Mouse (Mus musculus) limb, embryonic 11.5 days (tissue): ENCODE results near the gene Fgd3. TPM values are rescaled to one million over a fixed set of nuclear protein-coding genes. Genes with fewer than 3 reads are reported as not detected.

Source experiments
- ATAC-seq: fragments of 200-750 bp; cut with Nextera tagmentation; 2 replicates; pipeline ENCODE4 v1.8.0; 2017; ENCODE audit warnings: low read depth; ENCODE audit not compliant: insufficient number of reproducible peaks, low FRiP score, low TSS enrichment
- DNase-seq: peaks from one replicate; pipeline ENCODE4 v3.0.0-alpha.2; 2015; ENCODE audit warnings: low spot score
- H3K27ac ChIP-seq: fragments of 300-500 bp; sonication (generic); replicated peaks from 2 replicates; pipeline ENCODE4 v1.5.1; 2014; ENCODE audit warnings: low read depth, mild to moderate bottlenecking, low read length
- H3K27me3 ChIP-seq: fragments of 300-500 bp; sonication (generic); 2 replicates; pipeline ENCODE4 v1.6.1; 2014; ENCODE audit warnings: mild to moderate bottlenecking, low read length, mixed read lengths; ENCODE audit not compliant: control insufficient read depth, insufficient read depth
- H3K36me3 ChIP-seq: fragments of 300-500 bp; sonication (generic); 2 replicates; pipeline ENCODE4 v1.6.1; 2014; ENCODE audit warnings: mild to moderate bottlenecking, low read length, moderate library complexity, mixed read lengths; ENCODE audit not compliant: control insufficient read depth, insufficient read depth
- H3K4me1 ChIP-seq: fragments of 300-500 bp; sonication (generic); 2 replicates; pipeline ENCODE4 v1.6.1; 2014; ENCODE audit warnings: low read length, mixed read lengths; ENCODE audit not compliant: control insufficient read depth, insufficient read depth
- H3K4me2 ChIP-seq: fragments of 300-500 bp; sonication (generic); 2 replicates; pipeline ENCODE4 v1.6.1; 2014; ENCODE audit warnings: low read depth, mild to moderate bottlenecking, moderate library complexity; ENCODE audit not compliant: severe bottlenecking
- H3K4me3 ChIP-seq: fragments of 300-500 bp; sonication (generic); 2 replicates; pipeline ENCODE4 v1.5.1; 2014; ENCODE audit warnings: low read depth, low read length
- H3K9ac ChIP-seq: fragments of 300-500 bp; sonication (generic); 2 replicates; pipeline ENCODE4 v1.6.1; 2014; ENCODE audit warnings: mild to moderate bottlenecking, low read length
- H3K9me3 ChIP-seq: fragments of 300-500 bp; sonication (generic); 2 replicates; pipeline ENCODE4 v1.6.1; 2016; ENCODE audit warnings: low read length; ENCODE audit not compliant: control insufficient read depth
- WGBS: fragments of 180-500 bp; shearing (Covaris S2); extraction: QIAGEN DNeasy Blood & Tissue Kit; methylation state at CpG from one replicate; pipeline ENCODE4 v1.1.7; 2014; 5-methylcytosine and 5-hydroxymethylcytosine counted together
- polyA plus RNA-seq: library from polyadenylated mRNA; unstranded; fragments of >200 nt; fragmentation: Nextera tagmentation; extraction: Ambion mirVana; gene quantifications from 2 replicates; pipeline ENCODE4 v1.2.1, GENCODE M21; 2014

Fgd3 gene
- polyA plus RNA-seq, 1 experiment from 2014 or later, result 0.37 TPM

DNA sequence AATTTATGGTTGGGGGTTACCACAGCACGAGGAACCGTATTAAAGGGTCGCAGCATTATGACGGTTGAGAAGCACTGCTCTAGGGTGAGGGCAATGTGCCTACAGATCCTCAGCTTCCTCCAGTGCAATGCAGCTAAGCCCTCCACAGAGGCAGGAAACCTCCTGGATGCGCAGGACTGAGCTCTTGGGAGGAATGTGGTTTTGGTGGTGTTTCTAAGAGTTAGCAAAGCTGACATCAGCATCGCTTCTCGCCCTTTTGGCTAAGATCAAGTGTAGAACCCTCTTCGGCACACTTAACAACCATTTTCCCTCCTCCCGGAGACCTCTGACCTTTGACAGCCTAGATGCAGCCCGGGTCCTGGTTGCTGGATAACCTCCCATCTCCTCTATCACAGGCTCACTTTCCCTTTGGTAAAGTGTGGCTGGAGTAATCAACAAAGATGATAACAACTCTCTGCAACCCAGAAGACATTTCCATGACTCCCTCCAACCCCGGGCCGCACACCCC lies 72.8 kb downstream of the Fgd3 start:
- WGBS, result 32% methylated on average over 12 of the region's 12 CpGs
- Histone ChIP-seq H3K27ac (no peak overlapping the region), H3K27me3 (peaks cover 25% of the 10 kb centered on the region), H3K9me3 (no peaks in the 10 kb centered on the region), H3K36me3 (no peaks in the 10 kb centered on the region), H3K9ac (no peak overlapping the region), H3K4me3 (peak overlapping the region; percentile 36), H3K4me1 (0 out of 2 replicates have a peak, but pooled peaks cover 2% of the 10 kb centered on the region), H3K4me2 (peak overlapping the region; percentile 68)
- ATAC-seq (no peak), DNase-seq (no peak)

DNA sequence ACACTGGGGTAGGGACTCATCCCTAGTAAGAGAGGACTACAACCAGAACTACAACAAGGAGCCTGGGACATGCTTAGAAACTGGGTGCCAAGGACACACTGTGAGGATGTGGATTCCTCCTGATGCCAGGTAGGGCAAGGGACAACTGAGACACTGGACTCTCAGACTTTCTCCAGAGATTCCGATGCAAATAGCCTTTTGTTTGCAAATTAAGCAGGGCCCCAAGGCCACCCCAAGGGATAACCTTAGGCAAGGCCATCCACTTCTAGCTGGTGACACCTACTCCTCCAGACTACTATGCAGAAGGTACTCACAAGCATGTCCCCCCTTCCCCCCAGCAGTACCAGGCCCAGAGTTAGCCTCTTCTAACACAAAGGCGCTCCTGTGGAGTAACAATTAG lies 73.5 kb downstream of the Fgd3 start:
- H3K36me3 ChIP-seq, result no peaks in the 10 kb centered on the region
- H3K4me3 ChIP-seq, result no peak overlapping the region
- no peaks in the 10 kb centered on the region for H3K9me3 ChIP-seq
- 72% methylated on average over 2 of the region's 2 CpGs for WGBS
- no peak overlapping the region for H3K4me2 ChIP-seq
- H3K27ac ChIP-seq, result no peak overlapping the region
- H3K9ac ChIP-seq, result no peak overlapping the region
- H3K27me3 ChIP-seq, result peaks cover 25% of the 10 kb centered on the region
- DNase-seq, result no peak
- ATAC-seq, result no peak
- 0 out of 2 replicates have a peak, but pooled peaks cover 2% of the 10 kb centered on the region for H3K4me1 ChIP-seq

DNA sequence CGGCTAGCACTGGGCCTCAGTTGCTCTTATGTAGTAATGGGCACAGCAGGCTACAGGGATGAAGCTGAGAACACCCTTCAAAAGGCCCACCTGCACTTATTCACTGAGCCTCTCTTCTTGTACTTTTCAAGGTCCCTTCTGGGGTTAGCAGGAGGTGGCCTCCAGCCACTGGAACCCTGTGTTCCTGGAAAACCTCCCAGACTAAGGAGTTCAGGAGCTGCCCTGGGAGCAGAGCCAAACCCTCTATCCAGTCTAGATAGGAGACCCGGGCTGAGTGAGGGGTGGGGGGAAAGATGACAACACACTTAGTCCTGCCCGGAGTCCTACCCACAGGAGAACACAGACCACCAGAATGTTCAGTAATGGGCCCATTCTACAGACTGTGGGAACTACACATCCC lies 74.1 kb downstream of the Fgd3 start:
- DNase-seq, result no peak

DNA sequence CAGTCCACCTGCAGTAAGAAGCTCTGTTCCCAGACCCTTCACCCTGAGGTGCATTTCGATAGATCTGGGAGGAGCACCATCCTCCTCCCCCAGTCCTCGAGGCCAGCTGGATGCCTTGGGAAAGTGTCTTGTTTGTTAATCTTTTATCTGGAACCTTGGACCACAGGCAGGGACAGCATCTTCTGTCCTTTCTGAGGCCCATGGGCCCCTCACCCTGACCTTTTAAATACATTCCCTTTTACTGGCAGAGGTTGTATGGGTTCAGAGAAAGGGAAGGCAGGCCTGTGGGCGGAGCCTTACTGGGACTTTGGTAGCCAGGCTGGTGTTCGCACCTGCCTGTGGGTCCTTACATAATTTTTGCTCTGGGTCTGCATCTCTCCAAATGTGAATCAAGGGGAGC lies 74.9 kb downstream of the Fgd3 start:
- no peaks in the 10 kb centered on the region for H3K36me3 ChIP-seq
- no peak overlapping the region for H3K4me3 ChIP-seq
- no peaks in the 10 kb centered on the region for H3K9me3 ChIP-seq
- no peak overlapping the region for H3K9ac ChIP-seq
- 0 out of 2 replicates have a peak, but pooled peaks cover 2% of the 10 kb centered on the region for H3K4me1 ChIP-seq
- 55% methylated on average over 4 of the region's 4 CpGs for WGBS
- no peak overlapping the region for H3K4me2 ChIP-seq
- H3K27ac ChIP-seq, result no peak overlapping the region
- peaks cover 25% of the 10 kb centered on the region for H3K27me3 ChIP-seq
- no peak for DNase-seq
- ATAC-seq, result no peak

More for the DNA sequence above, 74.1 kb downstream of the Fgd3 start:
- no peak overlapping the region for H3K4me3 ChIP-seq
- H3K27me3 ChIP-seq, result peaks cover 25% of the 10 kb centered on the region
- H3K27ac ChIP-seq, result no peak overlapping the region
- 0 out of 2 replicates have a peak, but pooled peaks cover 2% of the 10 kb centered on the region for H3K4me1 ChIP-seq
- H3K4me2 ChIP-seq, result no peak overlapping the region
- no peak overlapping the region for H3K9ac ChIP-seq
- H3K36me3 ChIP-seq, result no peaks in the 10 kb centered on the region
- H3K9me3 ChIP-seq, result no peaks in the 10 kb centered on the region
- ATAC-seq, result no peak
- 91% methylated on average over 3 of the region's 3 CpGs for WGBS

DNA sequence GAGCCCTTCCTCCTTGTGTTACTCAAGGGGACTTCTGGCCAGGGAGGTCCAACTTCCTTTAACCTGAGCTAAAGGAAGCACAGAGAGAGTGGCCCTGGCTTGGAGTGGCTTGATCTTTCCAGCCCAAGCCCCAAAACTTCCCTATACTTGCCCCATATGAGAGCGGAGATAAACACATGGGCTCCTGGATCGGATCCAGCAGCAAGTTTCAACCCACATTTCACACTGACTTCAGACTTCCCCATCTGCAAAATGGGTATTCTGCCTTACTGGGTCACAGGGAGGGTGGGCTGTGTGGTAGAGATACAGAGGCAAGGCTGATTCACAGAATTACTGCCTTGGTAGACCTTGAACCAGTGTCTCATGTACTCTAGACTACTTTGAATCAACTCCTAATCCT lies 76.6 kb downstream of the Fgd3 start:
- Histone ChIP-seq H3K4me2 (no peak overlapping the region), H3K9me3 (no peaks in the 10 kb centered on the region), H3K36me3 (no peaks in the 10 kb centered on the region), H3K27me3 (peaks cover 22% of the 10 kb centered on the region), H3K27ac (no peak overlapping the region), H3K4me1 (0 out of 2 replicates have a peak, but pooled peaks cover 2% of the 10 kb centered on the region), H3K4me3 (no peak overlapping the region), H3K9ac (no peak overlapping the region)
- DNase-seq (no peak), ATAC-seq (no peak)
- WGBS, result 98% methylated on average over 2 of the region's 2 CpGs

DNA sequence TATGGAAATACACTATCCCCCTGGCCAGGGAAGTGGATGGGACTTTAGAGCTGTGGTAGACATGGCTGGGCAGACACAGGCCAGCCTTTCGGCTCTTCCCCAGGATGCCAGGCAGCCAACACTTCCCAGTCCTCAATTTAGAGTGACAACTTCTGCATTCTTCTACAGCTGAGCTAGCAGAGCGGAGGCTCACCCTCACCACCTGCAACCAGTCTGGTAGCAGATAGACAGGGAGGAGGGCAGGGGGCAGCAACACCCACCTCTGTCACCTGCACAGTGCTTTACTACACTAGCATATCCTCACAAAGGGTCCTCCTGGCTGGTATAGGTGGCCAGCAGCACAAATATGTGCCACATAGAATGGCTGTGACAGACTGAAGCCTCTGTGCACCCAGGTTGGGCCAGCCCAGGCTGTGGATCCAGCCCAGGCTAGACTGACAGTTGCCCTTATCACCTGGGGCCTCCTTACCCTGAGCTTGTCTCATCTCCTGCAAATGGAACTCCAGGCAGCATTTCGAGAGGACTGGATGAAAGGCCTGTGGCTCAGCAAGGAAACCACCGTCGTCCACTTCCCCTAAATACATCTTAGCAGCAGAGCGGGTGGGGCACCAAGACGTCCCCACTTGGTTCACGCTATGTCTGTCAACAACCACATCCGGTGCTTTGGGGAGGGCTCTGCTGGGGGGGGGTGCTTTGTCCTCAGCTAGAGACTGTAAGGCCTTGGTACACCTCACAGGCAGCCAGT lies 77.6 kb downstream of the Fgd3 start:
- Histone ChIP-seq H3K9ac (no peak overlapping the region), H3K27me3 (peaks cover 12% of the 10 kb centered on the region), H3K9me3 (no peaks in the 10 kb centered on the region), H3K4me1 (no peaks in the 10 kb centered on the region), H3K4me3 (no peak overlapping the region), H3K4me2 (no peak overlapping the region), H3K36me3 (no peaks in the 10 kb centered on the region), H3K27ac (no peak overlapping the region)
- WGBS, result 71% methylated on average over 9 of the region's 9 CpGs
- no peak for DNase-seq
- no peak for ATAC-seq

DNA sequence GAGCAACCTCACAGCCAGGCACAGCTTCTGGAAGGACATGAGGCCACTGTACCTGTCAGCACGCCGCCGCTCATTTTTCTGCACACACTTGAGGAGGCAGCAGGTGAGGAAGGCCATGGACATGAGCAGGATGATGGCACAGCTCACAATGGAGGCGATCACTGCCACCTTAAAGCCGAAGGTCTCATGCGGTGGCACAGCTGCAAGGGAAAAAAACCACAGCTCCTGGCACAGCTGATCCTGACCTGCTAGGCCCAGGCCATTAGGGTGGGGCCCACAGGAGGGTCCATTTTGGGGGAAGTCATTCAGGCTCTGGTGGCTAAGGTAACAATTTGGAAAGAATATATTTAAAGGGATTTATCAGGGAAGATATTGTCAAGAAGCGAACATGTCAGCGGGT lies 81.4 kb downstream of the Fgd3 start:
- H3K9ac ChIP-seq, result no peak overlapping the region
- ATAC-seq (no peak), DNase-seq (no peak)
- no peak overlapping the region for H3K4me3 ChIP-seq
- H3K9me3 ChIP-seq, result no peaks in the 10 kb centered on the region
- no peaks in the 10 kb centered on the region for H3K27me3 ChIP-seq
- WGBS, result 92% methylated on average over 8 of the region's 8 CpGs
- H3K36me3 ChIP-seq, result no peaks in the 10 kb centered on the region
- H3K27ac ChIP-seq, result no peak overlapping the region
- no peak overlapping the region for H3K4me2 ChIP-seq
- no peaks in the 10 kb centered on the region for H3K4me1 ChIP-seq

DNA sequence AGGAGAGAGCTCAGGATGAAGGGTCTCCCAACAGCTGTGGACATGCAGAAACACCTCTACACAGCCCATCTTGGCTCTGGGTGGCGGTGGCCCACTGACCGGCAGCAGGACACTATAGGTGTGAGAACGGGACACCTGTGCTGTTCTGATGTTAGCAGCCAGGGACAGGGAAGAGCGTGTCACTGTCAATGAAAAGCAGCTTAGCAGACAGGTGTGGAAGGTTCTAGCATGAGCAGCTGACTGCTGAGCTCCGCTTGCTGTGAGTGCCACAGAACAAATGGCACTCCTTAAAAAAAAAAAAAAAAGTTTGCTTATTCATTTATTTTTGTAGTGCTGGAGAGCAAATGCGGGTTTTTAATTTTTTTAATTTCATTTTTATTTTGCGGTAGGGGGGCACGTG lies 82.5 kb downstream of the Fgd3 start:
- no peaks in the 10 kb centered on the region for H3K4me1 ChIP-seq
- no peak overlapping the region for H3K4me3 ChIP-seq
- no peaks in the 10 kb centered on the region for H3K9me3 ChIP-seq
- 88% methylated on average over 8 of the region's 8 CpGs for WGBS
- DNase-seq (no peak), ATAC-seq (no peak)
- H3K27ac ChIP-seq, result no peak overlapping the region
- no peaks in the 10 kb centered on the region for H3K27me3 ChIP-seq
- H3K9ac ChIP-seq, result no peak overlapping the region
- no peaks in the 10 kb centered on the region for H3K36me3 ChIP-seq
- no peak overlapping the region for H3K4me2 ChIP-seq
